Mouse (Mus musculus) monocyte, adult 5-6 weeks (primary cell): ENCODE measurements around the gene Timp2. TPM values are rescaled to one million over a fixed set of nuclear protein-coding genes. Genes with fewer than 3 reads are reported as not detected.

Source experiments
- ATAC-seq: fragments of 153-309, 156-312 bp; replicated peaks from 2 replicates; pipeline ENCODE4 v1.8.0; 2017; ENCODE audit warnings: mild to moderate bottlenecking; ENCODE audit not compliant: low TSS enrichment, insufficient number of reproducible peaks, severe bottlenecking, poor library complexity, low FRiP score
- total RNA-seq: library from RNA; stranded (forward); fragments of 200-1000, 200-491, 200-594 nt; gene quantifications from 3 replicates; pipeline ENCODE4 v1.2.3, GENCODE M21; 2017

Timp2 gene
- total RNA-seq, 1 experiment from 2014 or later = 19.4 TPM

GRCm38 (mm10) chr11:118374506-118374905 lies 19.0 kb upstream of the Timp2 start:
- ATAC-seq = no peak

- no peak for ATAC-seq
These were observed 17.1 kb upstream of the Timp2 start for GRCm38 (mm10) chr11:118372641-118373040.

DNA sequence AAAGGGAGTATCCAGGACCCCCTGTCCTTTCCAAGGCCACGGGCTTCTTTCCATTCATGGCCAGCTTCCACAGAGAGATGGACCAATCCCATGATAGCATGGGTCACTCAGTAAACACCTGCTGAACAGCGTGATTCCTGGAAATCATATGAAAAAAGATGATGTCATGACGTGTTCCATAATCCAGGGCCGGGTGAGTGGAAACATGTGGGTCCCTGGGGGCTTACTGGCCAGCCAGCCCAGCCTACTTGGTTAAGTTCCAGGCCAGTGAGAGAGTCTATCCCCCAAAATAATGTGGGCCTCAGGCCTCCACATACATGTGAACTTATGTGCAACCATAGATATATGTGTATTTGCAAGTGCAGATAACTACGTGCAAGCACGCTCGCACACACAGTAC lies 16.3 kb upstream of the Timp2 start:
- no peak for ATAC-seq

DNA sequence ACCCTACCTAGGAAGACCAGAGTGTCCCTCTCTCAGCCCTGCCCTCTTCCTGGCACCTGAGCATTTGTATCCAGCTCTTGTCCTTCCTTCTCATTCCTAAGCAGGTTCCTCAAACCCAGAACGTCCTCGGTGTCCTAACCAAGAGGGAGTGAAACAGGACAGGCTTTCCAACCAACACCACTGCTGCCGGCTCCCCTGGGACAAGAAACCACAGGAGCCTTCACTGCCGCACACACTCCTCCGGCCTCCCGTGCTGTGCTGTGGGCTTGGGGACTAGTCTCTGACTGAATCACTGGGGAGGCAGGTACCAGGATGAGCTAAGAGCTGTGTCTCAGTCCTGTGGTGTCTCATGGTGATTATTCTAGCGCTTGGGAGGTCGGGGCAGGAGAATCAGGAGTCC lies 14.1 kb upstream of the Timp2 start:
- ATAC-seq = no peak

DNA sequence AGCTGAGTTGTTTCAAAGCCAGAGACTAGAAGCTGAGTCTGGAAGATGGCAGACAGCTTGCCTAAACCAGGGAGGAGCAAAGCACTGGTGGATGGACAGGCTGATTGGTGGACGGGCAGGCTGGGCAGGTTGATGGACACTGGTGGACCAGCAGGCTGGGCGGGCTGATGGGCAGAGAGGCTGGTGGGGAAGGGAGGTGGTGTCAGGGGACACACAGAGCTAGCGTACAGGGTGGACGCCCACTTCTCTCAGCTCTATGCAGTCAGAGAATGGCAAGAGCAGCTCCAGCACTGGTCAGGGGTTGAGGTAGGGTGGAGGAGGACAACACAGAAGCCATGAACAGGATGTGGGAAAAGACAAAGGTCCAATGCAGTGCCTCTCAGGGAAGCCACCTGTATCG lies 13.7 kb upstream of the Timp2 start:
- ATAC-seq = no peak

DNA sequence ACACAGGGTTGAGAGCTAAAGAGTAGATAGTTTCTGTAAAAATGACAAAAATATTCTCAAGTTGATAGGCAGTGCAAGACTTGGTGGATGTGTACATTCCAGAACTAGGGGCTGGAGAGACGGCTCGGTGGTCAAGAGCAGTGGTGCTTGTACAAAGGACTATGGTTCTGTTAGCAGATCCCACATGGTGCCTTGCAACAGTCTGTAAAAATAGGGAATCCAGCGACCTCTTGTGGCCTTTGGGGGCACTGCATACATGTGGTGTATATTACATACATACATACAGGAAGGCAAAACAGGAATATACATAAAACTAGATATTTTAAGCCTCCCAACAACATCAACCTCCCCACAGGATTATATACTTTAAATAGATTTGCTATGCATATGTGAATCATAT lies 12.8 kb upstream of the Timp2 start:
- no peak for ATAC-seq

- no peak for ATAC-seq
These were observed 11.0 kb upstream of the Timp2 start for GRCm38 (mm10) chr11:118366559-118366958.

DNA sequence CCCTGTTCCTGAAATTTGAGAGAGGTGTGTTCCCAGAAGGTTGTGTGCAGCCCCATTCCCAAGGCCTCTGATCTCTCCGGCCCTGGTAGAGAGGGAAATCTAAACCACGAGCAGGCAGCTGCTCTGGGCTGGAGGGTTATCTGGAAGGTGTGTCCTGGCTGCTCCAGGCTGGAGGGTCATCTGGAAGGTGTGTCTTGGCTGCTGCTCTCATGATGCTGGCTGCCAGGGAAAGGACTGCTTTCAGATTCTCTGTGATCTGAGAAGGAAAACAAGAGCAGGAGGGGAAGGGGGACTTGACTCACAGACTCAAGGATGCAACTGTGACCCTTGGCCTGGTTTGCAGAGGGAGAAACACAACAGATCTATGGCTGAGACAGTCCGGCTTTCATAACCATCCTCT lies 10.6 kb upstream of the Timp2 start:
- ATAC-seq = no peak

- no peak for ATAC-seq
These were observed 9.6 kb upstream of the Timp2 start for GRCm38 (mm10) chr11:118365171-118365570.

DNA sequence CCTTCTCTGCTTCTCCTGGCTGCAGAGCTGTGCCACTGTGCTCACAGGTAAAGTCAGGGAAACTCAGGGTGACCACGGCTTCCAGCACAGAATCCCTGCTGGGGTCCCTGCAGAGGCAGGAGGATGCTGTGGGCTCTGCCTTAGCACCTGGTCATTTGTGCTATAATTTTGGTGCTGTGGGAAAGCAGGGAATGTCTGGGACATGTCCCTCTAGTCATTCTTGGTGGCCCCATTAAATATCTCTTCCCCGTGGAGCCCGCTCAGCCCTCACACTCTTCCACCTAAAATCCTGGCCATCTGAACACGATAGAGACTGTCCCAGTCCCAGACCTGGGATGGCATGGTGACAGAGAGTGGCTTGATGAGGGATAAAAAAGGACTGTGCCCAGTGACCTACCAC lies 8.5 kb upstream of the Timp2 start:
- ATAC-seq = no peak

GRCm38 (mm10) chr11:118362971-118363518 lies 7.5 kb upstream of the Timp2 start:
- ATAC-seq = peak; percentile 80

- ATAC-seq = no peak
These were observed 7.0 kb upstream of the Timp2 start for GRCm38 (mm10) chr11:118362501-118362900.

GRCm38 (mm10) chr11:118360907-118361341 lies 5.4 kb upstream of the Timp2 start:
- ATAC-seq = no peak

DNA sequence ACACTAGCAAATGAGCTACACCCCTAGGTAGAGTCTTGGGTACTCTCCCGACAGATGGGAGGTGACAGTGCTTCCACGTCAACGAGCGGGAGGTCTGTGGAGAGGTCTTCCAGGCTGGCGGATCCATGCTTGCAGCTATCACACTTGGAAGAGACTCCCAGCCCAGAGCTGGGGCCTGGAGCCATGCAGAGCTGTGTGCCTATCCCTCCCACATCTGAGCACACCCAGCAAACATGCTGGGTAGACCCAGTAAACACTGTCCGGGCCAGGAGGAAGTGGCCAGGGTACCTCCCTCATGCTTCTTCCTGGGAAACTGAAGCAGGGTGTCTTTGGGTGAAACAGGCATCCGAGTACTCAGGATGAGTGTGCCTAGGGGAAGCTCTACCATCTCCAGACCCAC lies 5.0 kb upstream of the Timp2 start:
- ATAC-seq = no peak

DNA sequence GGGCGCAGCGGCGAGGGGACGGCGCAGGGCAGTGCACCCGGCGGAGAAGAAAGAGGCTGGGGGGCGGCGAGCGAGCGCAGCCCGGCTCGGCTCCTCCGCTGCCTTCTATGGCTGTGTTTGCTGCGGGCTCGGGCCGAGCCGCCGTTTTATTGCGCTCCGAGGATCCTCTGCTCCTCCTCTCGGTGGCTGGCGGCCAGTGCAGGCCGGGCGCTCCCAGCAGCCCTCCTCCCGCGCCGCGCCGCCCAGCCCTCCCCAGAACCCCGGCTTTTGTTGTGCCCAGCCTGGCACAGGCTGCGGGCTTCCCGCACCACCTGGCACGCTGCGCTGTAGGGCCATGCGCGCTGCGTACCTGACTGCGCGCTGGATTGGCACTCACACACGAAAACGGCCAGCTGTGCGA lies 335 bp downstream of the Timp2 start:
- peak; percentile 86 for ATAC-seq

DNA sequence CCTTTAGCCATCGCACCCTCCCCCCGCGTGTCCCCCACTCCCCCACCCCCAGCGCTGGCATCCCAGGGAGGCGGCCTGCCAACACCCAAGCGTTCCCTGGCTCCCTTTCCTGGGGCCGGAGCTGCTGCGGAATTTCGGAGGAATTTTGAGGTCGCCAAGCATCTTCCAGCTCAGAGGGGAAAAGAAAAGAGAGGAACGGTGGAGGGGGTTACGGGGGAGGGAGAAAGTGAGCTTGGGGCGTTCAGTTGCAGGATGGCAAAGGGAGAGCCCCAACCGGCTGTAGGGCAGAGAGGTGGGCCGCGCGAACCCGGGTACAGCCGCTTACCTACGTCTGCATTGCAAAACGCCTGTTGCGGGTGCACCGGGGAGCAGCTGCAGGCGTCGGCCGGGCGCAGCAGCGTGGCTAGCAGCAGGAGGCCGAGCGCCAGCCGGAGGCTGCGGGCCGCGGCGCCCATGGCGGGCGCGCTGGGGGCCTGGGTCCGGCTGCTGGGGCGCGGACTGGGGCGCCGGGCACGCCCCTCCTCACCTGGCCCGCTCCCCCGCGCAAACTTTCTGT lies 826 bp downstream of the Timp2 start:
- ATAC-seq = no peak

GRCm38 (mm10) chr11:118349494-118349893 lies 6.0 kb downstream of the Timp2 start:
- ATAC-seq = no peak

GRCm38 (mm10) chr11:118348877-118349276 lies 6.7 kb downstream of the Timp2 start:
- ATAC-seq = peak; percentile 71

- ATAC-seq = 0 out of 2 replicates have a peak, but pooled peaks have one; percentile 9
These were observed 7.1 kb downstream of the Timp2 start for GRCm38 (mm10) chr11:118348419-118348818.

- no peak for ATAC-seq
These were observed 7.6 kb downstream of the Timp2 start for GRCm38 (mm10) chr11:118347911-118348310.

DNA sequence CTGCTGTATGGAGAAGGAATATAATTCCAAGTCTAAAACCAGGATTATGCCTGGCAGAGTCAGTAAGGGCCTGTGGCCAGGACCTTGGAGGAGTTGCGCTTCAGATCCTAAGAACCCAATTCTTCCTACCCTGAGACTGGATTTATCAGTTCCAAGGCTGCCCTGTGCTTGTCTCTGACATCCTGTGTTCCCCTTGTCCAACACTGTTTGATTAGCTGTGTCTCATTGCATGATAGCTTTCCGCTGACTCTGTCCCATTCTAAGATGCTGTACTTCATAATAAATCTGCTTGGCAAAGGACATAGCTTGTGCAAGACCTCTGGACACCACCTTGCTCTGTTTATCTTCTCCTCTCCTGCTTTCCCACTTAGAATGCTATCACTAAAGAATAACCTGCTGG lies 8.1 kb downstream of the Timp2 start:
- no peak for ATAC-seq
